Mouse (Mus musculus) A20 (cell line): ENCODE results near the gene Igsf8.
"Not testable (repeated sequence)": the region's sequence is repeated elsewhere in the genome, so short reads cannot be mapped to it uniquely, and the experiment has no call there.

Source experiments
- DNase-seq: peaks from one replicate; pipeline ENCODE4 v3.0.0-alpha.2; 2011; ENCODE audit warnings: low read depth, low spot score

Igsf8 gene

DNA sequence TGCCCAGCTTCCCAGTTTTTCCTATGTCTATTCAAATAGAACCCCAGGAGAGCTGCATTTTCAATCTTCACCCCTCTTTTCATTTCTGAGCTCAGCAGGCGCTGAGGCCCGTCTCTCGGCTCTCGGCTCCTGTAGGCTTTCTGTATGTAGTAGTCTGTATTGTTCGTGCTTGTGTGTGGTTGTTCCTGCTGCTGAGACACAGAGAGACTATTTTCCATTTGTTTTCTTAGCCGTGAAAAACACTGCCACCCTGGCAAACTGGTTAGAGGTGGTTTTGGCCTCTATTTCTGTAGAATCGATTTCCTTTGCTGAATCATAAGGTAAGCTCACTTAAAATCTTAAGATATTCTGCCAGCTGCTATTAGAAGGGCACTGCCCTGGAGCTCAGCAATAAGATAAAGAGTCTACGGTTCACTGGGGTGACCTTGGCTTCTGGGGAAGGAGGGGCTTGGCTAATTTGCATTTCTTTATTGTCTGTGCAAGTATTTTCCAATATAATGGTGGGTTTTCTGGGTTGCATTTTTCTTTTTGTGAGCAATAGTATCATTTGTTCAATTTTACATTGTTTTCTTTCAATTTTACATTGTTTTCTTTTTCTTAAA lies at the start of gene Igsf8:
Gene Igsf8, plus strand, starts transcription at position 165 of the 602 bp plus-strand sequence.
- DNase-seq = peak; percentile 37

DNA sequence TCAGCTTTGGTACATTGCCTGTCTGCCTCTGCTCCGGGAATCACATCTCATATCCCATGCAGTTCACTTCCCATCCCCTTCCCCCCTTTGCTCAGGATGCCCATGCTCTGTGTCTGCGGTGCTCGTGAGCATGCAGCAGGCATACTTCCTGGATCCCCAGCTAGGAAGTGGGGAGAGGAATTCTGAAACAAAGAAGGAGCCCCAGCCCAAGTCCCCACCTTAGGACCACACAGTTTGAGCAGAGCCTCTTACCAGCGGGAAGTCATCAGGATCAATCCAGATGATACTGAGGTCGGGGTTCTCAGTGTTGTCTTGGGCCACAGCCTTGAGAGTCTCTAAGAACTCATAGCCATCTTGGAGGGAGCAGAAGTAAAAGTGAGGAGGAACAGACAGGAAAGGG lies 48.7 kb upstream of the Igsf8 start:
- no peak for DNase-seq

DNA sequence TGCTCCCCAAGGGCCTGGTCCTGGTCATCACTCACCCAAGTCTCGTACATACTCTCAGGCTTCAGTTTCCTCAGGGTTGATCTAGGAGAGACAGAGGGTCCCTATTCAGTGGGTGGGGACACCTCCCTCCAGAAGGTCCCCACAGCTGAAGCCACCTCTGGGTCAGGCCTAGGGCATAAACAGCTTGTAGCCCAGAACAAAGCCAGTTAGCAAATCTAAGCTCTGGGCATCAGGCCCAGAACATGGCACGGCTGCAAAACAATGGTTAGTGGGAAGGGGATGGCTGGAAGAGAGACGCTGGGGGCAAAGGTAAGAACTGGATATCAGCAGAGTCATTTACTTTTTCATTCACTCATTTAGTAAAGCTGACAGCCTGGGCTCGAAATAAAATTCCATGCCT lies 47.7 kb upstream of the Igsf8 start:
- no peak for DNase-seq

DNA sequence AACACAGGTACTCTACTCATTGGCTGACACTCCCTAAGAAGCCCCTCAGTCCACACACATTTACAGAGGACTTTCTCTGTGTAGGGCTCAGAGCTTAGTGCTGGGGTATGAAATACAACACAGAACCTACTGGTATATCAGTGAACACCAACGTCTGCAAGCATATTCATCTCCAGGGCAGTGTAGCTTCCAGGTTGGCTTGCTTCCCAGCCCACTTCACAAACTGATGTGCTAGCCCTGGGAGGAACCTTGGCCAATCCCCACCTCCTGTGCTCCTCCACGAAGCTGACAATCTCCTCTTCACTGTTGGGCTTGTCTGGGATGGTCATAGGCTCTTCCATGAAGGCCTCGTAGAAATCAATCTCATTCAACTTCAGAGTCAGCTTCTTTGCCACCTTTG lies 46.7 kb upstream of the Igsf8 start:
- no peak for DNase-seq

DNA sequence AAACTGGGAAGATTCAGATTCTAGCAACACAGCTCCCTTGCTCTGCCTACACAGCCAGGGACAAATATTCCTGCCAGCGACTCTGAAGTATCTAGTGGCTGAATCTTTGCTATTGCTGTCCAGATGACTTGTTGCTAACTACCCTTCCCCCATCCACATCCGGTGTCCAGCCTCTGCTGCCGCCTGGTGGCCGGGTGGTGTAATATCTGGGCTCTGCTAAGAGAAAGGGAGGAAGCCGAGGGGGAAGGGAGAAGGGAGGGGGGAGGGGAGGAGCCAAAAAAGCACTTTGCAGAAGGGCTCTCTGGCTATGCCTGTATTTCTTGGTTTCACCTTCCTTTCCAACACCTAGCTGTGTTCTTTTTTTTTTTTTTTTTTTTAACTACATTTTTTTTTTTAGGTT lies 44.3 kb upstream of the Igsf8 start:
- DNase-seq = peak; percentile 93

DNA sequence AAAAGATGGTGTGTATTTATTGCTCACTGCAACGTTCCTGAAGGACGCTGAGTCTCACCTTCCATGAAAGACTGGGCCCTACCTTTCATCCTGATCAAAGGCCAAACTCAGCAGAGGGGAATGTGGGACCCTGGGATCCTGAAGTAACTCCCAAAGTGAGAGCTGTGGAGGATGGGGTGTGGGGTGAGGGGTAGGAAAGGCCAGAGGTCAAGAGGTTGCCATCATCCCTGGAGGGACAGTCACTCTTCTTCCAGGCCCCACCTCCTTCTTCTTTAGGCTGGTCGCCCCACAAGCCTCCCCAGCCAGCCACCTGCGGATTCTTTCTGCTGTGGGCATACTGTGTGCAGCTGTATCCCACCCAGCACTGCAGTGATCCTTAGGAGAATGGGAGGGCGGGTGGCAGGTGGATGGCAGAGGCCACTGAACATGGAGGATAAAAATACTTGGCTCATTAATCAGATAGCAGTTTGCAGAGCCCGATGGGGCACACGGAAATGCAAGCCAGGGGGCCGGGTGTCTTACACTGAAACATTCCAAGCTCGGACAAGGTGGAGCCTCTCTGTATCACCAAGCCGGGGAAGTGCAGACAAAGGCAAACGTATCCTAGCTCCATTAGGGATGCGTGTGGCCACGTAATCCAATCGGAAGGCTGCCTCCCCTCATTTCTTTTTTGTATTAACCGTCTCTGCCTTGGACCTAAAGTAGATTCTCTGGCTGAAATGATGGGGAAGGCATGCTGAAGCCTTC lies 43.1 kb upstream of the Igsf8 start:
- no peak for DNase-seq

DNA sequence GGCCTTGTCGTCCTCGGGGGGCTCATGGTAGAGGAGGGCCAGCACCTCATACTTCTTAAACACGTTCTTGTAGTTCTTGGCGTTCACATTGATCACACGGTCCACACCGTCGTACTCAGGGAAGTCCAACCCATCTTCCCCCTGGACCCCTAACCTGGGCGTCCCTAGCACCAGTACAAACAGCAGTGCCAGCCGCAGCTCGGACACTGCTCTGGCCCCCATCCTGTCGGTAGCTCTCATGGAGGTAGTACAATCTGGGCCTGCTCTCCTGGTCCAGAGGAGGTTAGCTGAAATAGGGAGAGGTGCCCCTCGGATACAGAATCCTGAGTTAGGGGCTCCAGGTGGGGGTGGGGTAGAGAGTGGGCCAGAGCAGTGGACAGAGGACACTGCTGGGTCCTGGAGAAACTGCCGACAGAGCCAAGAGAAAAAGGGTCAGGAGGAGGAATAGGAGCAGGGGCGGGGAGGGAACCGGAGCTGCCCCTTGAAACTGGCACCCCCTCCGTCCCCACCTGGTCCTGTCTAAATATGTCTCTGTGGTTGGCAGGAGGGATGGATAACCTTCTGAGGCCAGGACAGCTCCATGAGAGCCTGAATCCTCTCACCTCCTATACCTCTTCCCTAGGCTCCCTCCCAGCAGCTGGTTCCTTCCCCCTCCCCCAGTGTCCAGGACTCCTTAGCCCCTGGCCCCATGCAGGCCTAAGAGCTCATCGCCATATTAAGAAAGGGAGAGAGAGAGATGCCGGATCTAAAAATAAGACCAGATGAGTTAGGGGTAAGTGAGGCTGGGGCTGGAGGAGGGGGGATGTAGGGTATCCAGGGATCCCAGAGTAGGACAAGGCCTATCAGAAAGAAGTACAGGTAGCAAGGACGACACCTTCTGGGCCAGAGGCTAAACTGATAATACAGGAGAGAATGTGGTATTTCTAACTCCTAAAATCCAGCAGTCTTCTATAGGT lies 41.7 kb upstream of the Igsf8 start, which contains the start of gene Casq1:
Gene Casq1, minus strand, starts transcription at position 418 of the 956 bp plus-strand sequence.
- DNase-seq = no peak

DNA sequence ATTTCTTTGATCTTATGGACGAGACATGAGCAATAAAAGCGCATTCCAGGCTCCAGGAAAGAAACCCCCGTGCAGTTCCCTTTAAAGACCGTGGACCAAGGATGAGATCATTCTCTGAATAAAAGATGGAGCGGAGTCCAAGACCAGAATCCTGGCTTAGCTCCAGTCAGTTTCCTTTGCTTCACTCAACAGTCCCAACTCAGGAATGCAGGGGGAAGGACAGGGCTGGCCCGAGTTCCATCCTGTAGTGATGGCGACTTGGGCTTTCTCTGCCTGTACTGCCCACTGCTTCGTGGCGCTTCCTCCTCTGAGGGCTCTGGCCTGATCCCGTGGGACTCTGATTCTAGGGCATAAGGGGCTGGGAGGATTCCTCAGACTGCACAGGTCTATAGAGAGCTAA lies 41.0 kb upstream of the Igsf8 start:
- DNase-seq = no peak

DNA sequence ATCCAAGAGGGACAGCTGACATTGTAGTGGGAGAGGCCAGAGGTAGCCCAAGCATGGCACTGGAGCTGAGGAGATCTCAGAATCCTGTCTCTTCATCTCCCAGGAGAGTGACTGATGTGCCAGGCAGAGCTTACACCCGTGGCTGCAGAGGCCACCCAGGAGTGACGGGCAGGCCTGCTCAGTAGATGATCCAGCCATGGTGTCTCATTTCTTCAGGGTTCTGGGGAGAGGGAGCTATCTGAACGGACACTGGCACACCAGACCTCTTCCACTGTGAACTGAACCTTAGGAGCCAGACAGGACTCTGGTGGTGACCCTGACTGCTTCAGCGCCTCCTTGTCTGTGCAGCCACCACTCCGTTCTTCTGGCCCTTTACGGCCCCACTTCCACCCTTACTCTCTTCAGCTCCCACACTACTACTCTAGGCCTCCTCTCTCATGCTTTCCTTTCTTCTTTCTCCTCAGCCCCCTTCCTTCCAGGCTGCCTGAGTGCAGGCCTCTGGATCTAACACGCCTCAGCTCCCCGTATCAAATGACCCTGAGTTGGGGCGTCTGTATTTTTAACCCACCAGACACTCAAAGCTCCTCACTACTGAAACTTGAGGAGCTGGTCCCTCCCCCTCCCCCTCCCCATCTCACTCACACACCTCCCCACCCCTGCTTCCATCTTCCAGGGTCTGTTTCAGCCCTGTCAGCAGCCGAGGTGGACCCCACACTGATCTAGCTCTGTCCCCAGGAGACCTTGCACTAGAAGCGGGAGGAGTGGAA lies 40.0 kb upstream of the Igsf8 start:
- no peak for DNase-seq

DNA sequence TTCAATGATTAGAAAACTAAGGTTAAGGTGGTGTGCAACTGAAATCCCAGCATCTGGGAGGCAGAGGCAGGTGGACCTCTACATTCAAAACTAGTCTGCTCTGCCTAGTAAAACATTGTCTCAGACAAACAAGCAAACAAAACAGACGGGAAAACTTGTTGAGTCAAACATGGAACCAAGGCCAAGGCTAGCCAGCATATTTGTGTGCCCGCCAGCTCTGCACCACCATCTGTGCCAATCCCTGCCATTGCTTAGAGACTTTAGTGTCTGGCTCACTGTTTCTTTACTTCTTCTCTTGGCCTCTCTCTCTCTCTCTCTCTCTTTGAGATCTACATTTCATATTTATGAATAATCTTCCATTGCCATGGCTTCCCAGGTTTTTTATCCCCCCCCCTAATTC lies 33.2 kb upstream of the Igsf8 start:
- DNase-seq = no peak

DNA sequence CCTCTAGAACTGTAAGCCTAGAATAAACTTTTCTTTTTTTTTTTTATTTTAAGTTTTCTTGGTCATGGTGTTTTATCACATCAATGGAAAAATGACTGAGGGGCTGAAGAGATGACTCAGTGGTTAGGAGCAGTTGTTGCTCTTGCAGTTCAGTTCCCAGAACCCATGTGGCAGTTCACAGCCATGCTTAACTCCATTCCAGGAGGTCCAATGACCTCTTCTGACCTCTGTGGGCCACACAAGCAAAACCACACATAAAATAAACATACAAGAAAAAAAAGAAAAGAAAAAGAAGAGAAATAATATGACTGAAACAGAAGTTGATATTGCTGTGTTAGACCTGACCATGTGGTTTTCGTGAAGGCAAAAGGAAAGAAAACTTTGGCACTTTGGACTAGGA lies 32.2 kb upstream of the Igsf8 start:
- no peak for DNase-seq

DNA sequence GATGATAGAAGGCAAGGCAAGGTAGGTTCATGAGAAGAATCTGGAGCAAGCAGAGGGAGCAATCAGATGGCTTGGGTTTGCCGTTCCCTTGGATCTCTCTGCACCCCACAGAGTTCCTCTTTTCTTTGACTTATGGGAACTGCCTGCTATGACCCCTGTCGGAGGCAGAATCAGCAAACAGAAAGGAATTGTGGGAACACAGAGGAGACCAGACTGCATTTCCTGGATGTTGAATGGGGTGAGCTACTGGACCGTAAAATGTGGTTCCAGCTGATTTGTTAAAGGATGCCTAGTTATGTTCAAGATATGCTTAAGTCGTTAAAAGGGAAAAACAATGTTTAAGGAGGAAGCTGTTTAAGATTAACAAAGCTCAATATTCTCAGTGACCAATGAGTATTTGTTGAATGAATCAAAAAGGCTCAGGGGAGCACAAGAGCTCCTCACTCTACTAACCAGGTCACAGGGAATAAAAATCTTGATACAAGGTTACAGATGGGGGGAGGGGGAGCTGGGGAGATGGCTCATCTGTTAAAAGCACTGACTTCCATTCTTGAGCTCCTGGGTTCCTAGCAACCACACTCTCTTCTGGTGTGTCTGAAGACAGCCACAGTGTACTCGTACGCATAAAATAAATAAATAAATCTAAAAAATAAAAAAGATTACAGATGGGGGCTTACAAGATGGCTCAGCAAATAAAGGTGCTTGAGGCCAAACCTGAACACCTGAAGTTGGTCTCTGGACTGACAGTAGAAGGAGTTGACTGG lies 20.3 kb upstream of the Igsf8 start:
- DNase-seq = peak; percentile 11

DNA sequence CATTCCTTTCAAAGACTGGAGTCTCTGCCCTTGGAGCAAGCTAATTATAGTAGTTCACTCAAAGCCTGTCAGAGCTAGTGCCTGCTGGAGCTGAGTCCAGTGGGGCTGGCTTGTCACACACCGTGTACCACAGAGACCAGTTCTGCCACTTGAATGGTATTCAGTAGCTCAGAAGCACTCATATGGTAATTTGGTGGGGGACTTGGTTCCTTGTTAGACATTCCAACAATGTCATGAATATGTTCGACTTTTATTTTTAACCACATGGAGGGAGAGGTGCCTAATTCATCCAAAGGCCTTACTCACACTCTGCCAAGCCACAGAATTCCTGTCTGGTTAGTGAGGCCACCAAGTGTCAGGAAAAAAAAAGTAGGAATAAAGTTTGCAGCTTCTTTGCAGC lies 19.0 kb upstream of the Igsf8 start:
- no peak for DNase-seq

DNA sequence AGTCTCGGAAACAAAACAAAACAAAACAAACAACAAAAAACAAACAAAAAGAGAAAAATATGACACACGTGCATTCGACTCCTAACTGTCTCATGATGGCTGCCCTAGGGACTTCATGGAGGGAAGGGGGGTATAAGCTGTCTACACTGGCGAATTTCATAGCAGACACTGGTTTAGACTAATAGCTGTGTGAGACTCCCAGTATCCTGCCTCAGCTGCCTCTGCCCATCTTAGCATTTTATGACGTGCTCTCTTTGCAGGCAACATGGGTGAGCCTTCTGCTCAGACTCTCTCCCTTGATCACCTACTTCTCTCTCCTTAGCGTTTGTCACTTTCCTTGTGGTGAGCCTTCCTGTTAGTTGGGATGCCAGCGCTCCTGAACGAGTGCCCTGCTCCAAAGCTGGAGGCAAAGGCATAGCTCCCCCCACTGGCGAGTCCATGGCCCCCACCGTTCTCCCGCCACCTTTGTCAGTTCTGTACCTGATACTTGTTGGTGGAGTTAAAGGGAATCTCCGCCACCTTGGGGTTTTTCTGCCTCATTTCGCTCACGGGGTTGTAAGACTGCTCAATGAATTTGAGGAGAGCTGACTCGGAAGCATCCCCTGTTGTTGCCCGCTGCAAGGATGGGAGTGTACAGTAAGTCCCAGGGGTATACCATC lies 17.8 kb upstream of the Igsf8 start:
- DNase-seq = no peak

DNA sequence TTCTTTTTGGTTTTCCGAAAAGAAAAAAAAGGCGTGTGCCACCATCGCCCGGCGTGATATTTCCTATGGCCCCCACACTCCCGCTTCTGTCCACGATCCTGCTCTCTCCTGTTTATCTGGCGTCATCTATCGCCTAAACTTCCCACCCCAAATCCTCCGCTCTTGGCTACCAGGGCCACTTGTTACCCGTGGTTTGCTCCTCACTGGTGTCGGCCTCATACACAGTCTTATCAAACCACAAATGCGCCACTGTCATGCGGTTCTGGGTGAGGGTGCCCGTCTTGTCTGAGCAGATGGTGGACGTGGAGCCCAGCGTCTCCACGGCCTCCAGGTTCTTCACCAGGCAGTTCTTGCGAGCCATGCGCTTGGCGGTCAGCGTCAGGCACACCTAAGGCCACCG lies 16.8 kb upstream of the Igsf8 start:
- not testable (repeated sequence) for DNase-seq

DNA sequence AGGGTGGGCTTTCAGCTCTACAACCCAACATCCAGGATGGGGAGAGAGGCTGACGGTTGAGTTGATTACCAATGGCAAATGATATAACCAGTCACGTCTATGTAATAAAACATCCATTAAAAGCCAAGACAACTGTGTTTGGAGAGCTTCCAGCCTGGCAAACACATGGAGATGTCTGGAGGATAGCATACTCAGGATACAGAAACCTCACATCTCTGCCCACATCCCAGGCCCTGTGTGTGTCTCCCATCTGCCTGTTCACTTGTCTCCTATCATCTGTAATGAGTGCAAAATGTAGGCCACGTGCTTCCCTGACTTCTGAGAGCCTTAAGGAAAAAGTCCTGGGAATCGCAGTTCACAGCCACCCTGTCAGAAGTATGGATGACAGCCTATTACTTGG lies 14.2 kb upstream of the Igsf8 start:
- no peak for DNase-seq

DNA sequence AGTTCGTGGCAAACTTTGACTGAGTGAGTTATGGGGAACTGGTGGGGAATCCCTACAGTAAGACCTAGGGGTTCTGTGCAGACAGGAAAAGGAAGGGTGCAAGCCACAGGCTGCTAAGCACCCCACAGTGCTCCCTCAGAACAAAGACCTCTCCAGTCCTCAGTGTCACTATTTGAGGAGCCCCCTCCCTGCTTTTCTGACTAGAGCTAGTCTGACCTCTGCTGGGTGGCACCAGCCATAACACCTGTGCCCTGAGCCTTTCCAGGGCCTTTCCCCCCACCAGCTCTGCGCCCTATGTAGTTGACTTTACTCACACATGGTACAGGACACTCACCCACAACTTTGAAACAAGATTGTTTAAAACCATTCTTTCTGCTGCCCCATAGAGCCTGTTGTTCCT lies 13.8 kb upstream of the Igsf8 start:
- peak; percentile 44 for DNase-seq

DNA sequence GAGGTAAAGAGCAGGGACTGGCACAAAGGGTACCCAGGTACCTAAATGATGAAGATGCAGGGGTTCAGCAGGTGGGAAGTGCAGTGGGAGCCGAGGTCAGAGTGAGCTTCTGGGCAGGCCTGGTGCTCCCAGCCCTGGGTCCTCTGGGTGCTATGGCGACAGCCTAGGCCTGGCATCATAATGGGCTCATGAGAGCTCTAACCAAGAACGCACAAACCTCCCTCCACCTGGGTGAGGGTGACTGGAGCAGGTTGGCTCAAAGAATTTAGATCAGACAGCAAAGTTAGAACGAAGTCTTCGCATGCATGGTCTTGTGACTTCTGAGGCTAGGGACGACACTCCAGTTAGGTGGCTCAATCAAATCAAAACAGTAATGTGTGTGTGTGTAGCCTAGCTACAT lies 3.1 kb upstream of the Igsf8 start, which contains the start of gene Atp1a4:
Gene Atp1a4, minus strand, starts transcription at position 101 of the 400 bp plus-strand sequence.
- no peak for DNase-seq

DNA sequence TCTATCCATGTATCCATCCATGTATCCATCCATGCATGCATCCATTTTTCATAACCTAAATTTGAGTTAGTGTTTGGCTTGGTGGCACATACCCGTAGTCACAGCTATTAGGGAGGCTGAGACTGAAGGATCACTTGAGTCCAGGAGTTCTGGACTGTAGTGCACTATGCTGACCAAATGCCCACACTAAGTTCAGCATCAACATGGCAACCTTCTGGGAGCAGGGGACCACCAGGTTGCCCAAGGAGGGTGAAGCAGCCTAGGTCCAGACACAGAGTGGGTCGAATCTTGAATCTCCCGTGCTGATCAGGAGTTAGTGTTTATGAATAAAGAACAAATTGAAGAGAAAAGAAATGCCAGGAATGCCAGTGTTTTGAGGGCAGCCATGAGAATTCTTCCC lies 9.8 kb downstream of the Igsf8 start:
- no peak for DNase-seq

DNA sequence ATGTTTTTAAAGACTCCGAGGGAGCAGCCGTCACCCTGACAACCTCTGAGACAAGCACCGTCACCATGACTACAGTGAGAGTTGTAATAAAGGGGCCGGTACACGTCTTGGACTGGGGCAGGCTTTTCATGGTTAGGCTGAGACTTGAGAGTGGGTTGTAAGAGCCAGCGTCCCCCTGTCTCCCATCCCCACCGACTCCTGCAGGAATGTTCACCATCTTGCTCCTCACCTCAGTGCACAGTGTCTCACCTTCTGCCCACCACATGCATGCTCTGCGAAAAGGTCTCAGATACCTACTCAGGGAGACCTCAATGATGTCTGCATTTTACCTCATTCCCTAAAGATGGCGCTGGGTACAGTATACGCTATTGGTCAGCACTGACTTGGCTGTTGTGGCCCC lies 10.3 kb downstream of the Igsf8 start:
- no peak for DNase-seq
